Mouse (Mus musculus) heart, embryonic 15.5 days (tissue): Measurements from ENCODE around the gene Stx12. TPM values are rescaled to one million over a fixed set of nuclear protein-coding genes. Genes with fewer than 3 reads are reported as not detected.
A peak's percentile ranks its signal among the peaks of the same experiment; 100 is the strongest.
"Not testable (repeated sequence)": the region's sequence is repeated elsewhere in the genome, so short reads cannot be mapped to it uniquely, and the experiment has no call there.

Experiments
- ATAC-seq: fragments of 200-750 bp; cut with Nextera tagmentation; replicated peaks from 2 replicates; pipeline ENCODE4 v1.8.0; 2017; ENCODE audit warnings: low read depth, moderate TSS enrichment; ENCODE audit not compliant: insufficient number of reproducible peaks, insufficient read depth, low FRiP score
- H3K27ac ChIP-seq: fragments of 300-500 bp; sonication (generic); 2 replicates; pipeline ENCODE4 v1.5.1; 2015; ENCODE audit warnings: mild to moderate bottlenecking, inconsistent platforms
- H3K27me3 ChIP-seq: fragments of 300-500 bp; sonication (generic); 2 replicates; pipeline ENCODE4 v1.6.1; 2015; ENCODE audit warnings: inconsistent platforms
- H3K36me3 ChIP-seq: fragments of 300-500 bp; sonication (generic); 2 replicates; pipeline ENCODE4 v1.6.1; 2015; ENCODE audit warnings: mild to moderate bottlenecking, inconsistent platforms
- H3K4me1 ChIP-seq: fragments of 300-500 bp; sonication (generic); replicated peaks from 2 replicates; pipeline ENCODE4 v1.6.1; 2015; ENCODE audit warnings: inconsistent platforms
- H3K4me2 ChIP-seq: fragments of 300-500 bp; sonication (generic); 2 replicates; pipeline ENCODE4 v1.6.1; 2015; ENCODE audit warnings: inconsistent platforms, mild to moderate bottlenecking, moderate library complexity
- H3K4me3 ChIP-seq: fragments of 300-500 bp; sonication (generic); 2 replicates; pipeline ENCODE4 v1.5.1; 2015; ENCODE audit warnings: mild to moderate bottlenecking, inconsistent platforms
- H3K9ac ChIP-seq: fragments of 300-500 bp; sonication (generic); 2 replicates; pipeline ENCODE4 v1.6.1; 2015; ENCODE audit warnings: mild to moderate bottlenecking, inconsistent platforms
- H3K9me3 ChIP-seq: fragments of 300-500 bp; sonication (generic); replicated peaks from 2 replicates; pipeline ENCODE4 v1.6.1; 2016; ENCODE audit warnings: inconsistent platforms
- WGBS: fragments of 180-500 bp; shearing (Covaris S2); methylation state at CpG from one replicate; pipeline ENCODE4 v1.1.7; 2015; ENCODE audit warnings: mixed read lengths; 5-methylcytosine and 5-hydroxymethylcytosine counted together
- polyA plus RNA-seq: library from polyadenylated mRNA; unstranded; fragments of >200 nt; fragmentation: Nextera tagmentation; extraction: Ambion mirVana; gene quantifications from 2 replicates; pipeline ENCODE4 v1.2.1, GENCODE M21; 2015

Gene Stx12
- polyA plus RNA-seq: 51.9 and 52.0 TPM in 2 replicates

DNA sequence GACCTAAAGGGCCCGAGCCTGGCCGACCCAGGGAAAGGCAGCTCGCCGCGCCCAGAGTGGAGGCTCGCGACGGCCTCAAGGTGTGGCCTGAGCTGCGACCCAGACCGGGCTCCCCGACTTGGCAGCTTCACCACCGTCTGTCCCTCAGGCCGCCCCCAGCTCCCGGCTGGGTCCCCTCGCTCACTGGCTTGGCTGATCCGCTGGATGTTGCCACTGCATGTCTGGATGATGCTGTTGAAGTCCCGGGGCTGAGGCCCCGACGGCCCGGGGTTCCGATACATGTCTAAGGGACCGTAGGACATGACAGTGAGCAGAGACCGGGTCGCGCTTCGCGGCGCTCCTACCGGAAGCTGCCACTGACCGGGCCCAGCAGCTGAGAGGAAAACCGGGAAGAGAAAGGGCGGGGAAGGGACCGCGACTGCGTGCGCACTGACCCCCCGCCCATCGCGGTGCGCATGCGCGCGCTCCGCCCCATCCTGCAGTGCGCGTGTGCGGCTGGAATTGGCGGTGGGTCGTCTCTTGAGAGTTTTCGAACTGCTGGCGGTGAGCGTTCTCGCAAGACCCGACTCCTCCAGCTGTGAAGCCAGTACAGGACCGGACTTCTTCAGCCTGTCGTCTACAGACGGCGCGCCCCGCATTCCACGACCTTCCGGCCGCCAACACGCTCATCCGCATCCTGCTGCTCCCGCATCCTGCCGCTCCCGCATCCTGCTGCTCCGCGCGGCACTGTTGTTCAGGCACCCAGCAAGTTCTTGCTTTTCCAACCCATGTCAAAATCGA lies at the start of gene Stx12:
Gene Stx12 (minus strand): TSS at position 446 of the 780 bp plus-strand sequence.
- peak; percentile 92 for ATAC-seq
- WGBS: under 1% methylated on average over 72 of the region's 72 CpGs

DNA sequence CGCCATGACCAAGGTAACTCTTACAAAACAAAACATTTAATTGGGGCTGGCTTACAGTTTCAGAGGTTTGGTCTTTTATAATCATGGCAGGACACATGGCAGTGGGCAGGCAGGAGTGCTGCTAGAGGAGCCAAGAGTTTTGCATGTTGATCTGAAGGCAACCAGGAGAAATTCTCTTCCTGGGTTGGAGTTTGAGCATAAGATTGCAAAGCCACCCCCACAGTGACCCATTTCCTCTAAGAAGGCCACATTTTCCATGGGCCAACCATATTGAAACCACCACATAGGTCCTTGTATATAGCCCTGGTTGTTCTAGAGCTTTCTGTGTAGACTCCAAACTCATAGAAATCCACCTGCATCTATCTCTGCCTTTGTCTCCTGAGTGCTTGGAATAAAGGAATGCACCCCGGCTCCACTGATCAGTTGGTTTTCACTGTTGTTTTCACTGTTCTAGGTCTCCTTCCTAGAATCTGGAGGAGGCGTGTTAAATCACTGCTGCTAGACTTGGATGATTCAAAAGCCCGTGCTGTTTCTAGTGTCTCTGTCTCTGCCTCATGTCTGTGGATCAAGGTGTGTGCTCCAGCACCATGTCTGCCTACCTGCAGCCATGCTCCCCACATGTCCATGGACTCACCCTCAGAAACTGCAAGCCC lies 48.6 kb upstream of the Stx12 start:
- Histone ChIP-seq H3K36me3 (no peaks in the 10 kb centered on the region), H3K9ac (no peak overlapping the region), H3K27ac (no peak overlapping the region), H3K4me2 (no peak overlapping the region), H3K9me3 (no peaks in the 10 kb centered on the region), H3K4me1 (no peaks in the 10 kb centered on the region), H3K4me3 (no peak overlapping the region), H3K27me3 (no peaks in the 10 kb centered on the region)
- no peak for ATAC-seq
- WGBS: 71% methylated on average over 4 of the region's 4 CpGs

More for the DNA sequence above, at the start of gene Stx12:
- Histone ChIP-seq H3K27me3 (no peaks in the 10 kb centered on the region), H3K27ac (peak within 1 kb of the TSS; percentile 84), H3K4me1 (peaks cover 27% of the 10 kb centered on the region), H3K36me3 (peaks cover 7% of the 10 kb centered on the region), H3K4me2 (peak within 1 kb of the TSS; percentile 95), H3K4me3 (peak within 1 kb of the TSS; percentile 86), H3K9ac (peak within 1 kb of the TSS; percentile 90), H3K9me3 (no peaks in the 10 kb centered on the region)

DNA sequence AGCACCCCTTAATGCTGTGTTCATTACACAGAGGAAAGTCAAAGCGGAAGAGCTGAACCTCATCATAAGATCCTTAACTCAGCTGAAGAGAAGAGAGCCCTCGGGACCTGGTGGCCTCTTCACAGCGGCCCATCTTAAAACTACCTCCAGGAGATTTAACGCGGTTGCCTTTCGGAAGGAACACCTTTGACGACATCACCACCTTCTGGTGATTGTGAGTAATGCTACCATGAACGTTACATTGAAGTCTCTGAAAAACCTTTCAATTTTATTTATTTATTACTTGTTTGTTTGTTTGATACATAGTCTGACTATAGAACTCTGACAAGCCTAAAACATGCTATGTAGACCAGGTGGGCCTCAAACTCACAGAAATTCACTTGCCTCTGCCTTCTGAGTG lies 46.5 kb upstream of the Stx12 start:
- no peak for ATAC-seq
- no peaks in the 10 kb centered on the region for H3K4me1 ChIP-seq
- no peaks in the 10 kb centered on the region for H3K27me3 ChIP-seq
- H3K4me3 ChIP-seq: no peak overlapping the region
- H3K36me3 ChIP-seq: no peaks in the 10 kb centered on the region
- no peaks in the 10 kb centered on the region for H3K9me3 ChIP-seq
- 13% methylated on average over 8 of the region's 8 CpGs for WGBS
- no peak overlapping the region for H3K4me2 ChIP-seq
- H3K9ac ChIP-seq: no peak overlapping the region
- H3K27ac ChIP-seq: no peak overlapping the region

DNA sequence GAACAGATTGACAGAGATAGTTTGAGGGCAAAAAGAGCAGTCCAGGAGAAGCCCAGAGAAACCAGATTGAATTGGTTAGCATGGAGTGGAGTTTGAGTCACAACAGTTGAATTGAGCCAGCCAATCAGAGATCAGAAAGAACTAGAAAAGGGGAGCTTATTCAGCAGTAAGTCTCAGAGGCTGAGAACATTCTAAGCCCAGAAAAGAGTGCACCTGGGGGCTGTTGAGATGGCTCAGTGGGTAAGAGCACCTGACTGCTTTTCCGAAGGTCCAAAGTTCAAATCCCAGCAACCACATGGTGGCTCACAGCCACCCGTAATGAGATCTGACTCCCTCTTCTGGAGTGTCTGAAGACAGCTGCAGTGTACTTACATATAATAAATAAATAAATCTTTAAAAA lies 42.2 kb upstream of the Stx12 start:
- H3K4me1 ChIP-seq: not testable (repeated sequence)

DNA sequence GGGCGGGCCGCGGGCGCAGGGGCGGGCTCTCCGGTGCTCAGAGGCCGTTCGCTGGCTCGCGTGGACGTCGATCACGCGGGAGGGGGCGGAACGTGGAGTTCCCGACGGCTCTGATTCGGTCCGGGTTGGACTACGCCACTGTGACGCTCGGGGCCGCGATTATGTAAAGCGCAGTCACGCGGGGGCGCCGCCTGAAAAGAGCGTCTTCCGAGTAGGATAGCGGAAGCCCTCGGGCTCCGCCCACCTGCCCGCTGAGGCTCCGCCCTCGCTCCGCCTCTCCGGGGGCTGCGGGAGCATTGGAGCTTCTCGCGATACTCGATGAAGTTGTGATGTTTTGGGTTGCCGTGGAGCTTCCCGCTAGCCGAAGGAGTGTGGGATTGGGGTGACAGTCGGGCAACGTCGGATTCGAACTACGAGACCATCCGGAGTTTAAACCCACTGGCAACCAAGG lies 38.3 kb upstream of the Stx12 start, which contains the start of gene Fam76a:
Gene Fam76a (minus strand): TSS at position 1 of the 451 bp plus-strand sequence.
- peak within 1 kb of the TSS; percentile 76 for H3K4me2 ChIP-seq
- peak within 1 kb of the TSS; percentile 87 for H3K27ac ChIP-seq
- H3K36me3 ChIP-seq: no peaks in the 10 kb centered on the region; the same call in 1 of the 2 replicates
- peak; percentile 98 for ATAC-seq
- peak within 1 kb of the TSS; percentile 95 for H3K9ac ChIP-seq
- H3K4me1 ChIP-seq: peaks cover 11% of the 10 kb centered on the region
- no peaks in the 10 kb centered on the region for H3K27me3 ChIP-seq
- peak within 1 kb of the TSS; percentile 94 for H3K4me3 ChIP-seq
- H3K9me3 ChIP-seq: no peaks in the 10 kb centered on the region
- under 1% methylated on average over 51 of the region's 53 CpGs for WGBS

More for the DNA sequence above, 42.2 kb upstream of the Stx12 start:
- H3K9ac ChIP-seq, H3K27me3 ChIP-seq, H3K27ac ChIP-seq, H3K4me2 ChIP-seq, H3K9me3 ChIP-seq, H3K36me3 ChIP-seq, H3K4me3 ChIP-seq, ATAC-seq: not testable (repeated sequence)
- WGBS: 68% methylated on average over 2 of the region's 2 CpGs

DNA sequence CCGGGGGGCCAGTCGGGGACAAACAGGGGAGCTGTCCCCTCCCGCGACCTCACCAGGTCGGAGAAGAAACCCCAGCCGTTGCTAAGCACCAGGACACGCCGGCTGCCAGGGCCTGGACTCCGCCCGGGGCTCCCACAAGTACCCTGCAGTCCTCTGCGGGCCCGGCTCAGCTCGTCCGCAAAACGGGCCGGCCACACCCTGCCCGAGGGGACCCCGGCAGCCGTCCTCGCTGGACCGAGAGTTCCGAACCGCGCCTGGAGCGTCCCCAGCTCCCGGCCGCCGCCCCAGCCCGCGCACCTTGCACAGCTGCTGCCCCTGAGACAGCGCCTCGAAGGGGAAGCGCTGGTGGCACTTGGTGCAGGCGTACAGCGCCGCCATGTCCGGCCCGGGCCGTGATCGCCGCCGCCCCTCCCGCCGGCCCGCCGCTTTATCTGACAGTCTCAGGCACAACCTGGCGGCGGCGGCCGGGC lies 37.8 kb upstream of the Stx12 start:
- Histone ChIP-seq H3K27ac (peak overlapping the region; percentile 87), H3K4me1 (peaks cover 11% of the 10 kb centered on the region), H3K36me3 (peaks cover 2% of the 10 kb centered on the region; the same call in 1 of the 2 replicates), H3K27me3 (no peaks in the 10 kb centered on the region), H3K4me3 (peak overlapping the region; percentile 94), H3K4me2 (peak overlapping the region; percentile 75), H3K9ac (peak overlapping the region; percentile 95), H3K9me3 (no peaks in the 10 kb centered on the region)
- WGBS: under 1% methylated on average over 38 of the region's 50 CpGs
- ATAC-seq: peak; percentile 37

DNA sequence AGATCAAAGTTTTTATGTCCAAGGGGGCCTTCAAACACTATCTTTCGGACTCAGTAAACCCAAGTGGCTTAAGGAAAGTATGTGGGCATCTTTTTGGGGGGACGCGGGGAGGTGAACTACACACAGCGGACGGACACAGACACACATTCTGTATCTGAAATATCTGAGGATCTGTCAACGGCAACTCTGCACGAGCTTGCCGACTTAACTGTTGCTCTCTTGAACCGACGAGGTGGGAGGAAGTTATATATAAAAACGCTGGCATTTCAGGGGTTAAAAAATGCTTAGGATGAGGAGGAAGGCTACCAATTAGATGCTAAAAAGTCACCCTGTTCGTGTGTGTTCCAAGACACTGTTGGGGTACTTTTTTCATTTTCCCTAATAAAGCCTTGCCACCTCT lies 37.2 kb upstream of the Stx12 start:
- Histone ChIP-seq H3K36me3 (peaks cover 5% of the 10 kb centered on the region; the same call in 1 of the 2 replicates), H3K27ac (no peak overlapping the region)
- 32% methylated on average over 12 of the region's 12 CpGs for WGBS

DNA sequence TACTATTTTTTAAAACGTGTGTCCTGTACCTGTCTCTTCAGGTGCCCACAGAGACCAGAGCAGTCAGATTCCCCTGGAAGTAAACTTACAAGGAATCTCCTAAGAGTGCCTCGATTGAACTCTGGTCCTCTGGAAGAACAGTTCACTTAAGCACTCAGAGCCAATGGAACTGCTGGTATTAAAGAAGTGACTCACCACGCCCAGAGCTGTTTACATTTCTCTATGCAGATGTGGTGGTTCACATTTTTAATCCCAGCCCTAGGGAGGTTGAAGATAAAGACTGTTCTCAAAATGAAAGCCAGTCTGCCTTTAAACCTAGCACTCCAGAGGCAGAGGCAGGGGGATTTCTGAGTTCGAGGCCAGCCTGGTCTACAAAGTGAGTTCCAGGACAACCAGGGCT lies 35.9 kb upstream of the Stx12 start:
- Histone ChIP-seq H3K4me2 (no peak overlapping the region), H3K27me3 (no peaks in the 10 kb centered on the region), H3K4me3 (no peak overlapping the region), H3K27ac (no peak overlapping the region), H3K9ac (no peak overlapping the region), H3K9me3 (no peaks in the 10 kb centered on the region), H3K4me1 (peaks cover 11% of the 10 kb centered on the region), H3K36me3 (peaks cover 15% of the 10 kb centered on the region)
- 82% methylated on average over 4 of the region's 4 CpGs for WGBS
- no peak for ATAC-seq

More for the DNA sequence above, 37.2 kb upstream of the Stx12 start:
- Histone ChIP-seq H3K9me3 (no peaks in the 10 kb centered on the region), H3K4me2 (peak overlapping the region; percentile 75), H3K4me3 (peak overlapping the region; percentile 94), H3K27me3 (no peaks in the 10 kb centered on the region), H3K4me1 (peaks cover 11% of the 10 kb centered on the region), H3K9ac (peak overlapping the region; percentile 95)
- ATAC-seq: no peak

DNA sequence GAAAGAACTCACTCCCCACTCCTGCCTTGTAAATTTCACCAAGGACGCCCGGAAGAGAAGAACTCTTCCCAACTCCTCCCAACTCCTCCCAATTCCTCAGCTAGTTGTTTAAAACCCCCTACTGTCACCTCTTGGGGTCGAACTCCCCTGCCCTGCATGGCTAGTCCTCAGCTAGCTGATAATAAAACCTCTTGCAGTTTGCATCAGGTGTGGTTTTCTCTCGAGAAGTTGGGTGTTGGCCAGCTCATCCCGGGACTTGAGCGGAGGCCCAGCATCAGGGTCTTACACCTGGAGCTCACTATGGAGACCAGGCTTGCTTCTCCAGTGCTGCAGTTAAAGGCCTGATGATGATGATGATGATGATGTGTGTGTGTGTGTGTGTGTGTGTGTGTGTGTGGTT lies 34.2 kb upstream of the Stx12 start:
- WGBS: 75% methylated on average over 6 of the region's 6 CpGs
- not testable (repeated sequence) for H3K9ac ChIP-seq, H3K9me3 ChIP-seq, ATAC-seq, H3K27me3 ChIP-seq, H3K4me3 ChIP-seq, H3K4me2 ChIP-seq, H3K27ac ChIP-seq
- Histone ChIP-seq H3K4me1 (peaks cover 10% of the 10 kb centered on the region), H3K36me3 (peaks cover 29% of the 10 kb centered on the region)

DNA sequence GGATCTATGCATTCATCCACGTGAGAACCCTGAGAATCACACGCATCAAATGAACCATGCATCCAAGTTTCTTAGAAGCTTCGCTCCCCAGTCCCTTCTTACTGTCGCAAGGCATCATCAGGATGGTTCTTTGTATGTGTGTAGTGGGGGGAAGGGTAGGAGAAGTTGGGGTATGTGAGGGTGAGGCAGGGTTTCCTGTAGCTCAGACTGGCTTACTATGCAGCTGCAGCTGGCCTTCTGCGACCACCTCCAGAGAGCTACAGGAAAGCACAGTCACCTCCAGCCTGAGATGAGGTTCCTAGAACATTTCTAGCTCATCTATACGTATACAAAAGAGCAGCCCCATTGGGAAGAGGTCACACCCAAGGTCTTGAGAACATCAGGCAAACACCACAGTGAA lies 27.8 kb upstream of the Stx12 start:
- H3K4me3 ChIP-seq: no peak overlapping the region
- WGBS: 84% methylated on average over 6 of the region's 6 CpGs
- ATAC-seq: no peak
- no peak overlapping the region for H3K9ac ChIP-seq
- no peaks in the 10 kb centered on the region for H3K4me1 ChIP-seq
- H3K9me3 ChIP-seq: no peaks in the 10 kb centered on the region
- no peak overlapping the region for H3K27ac ChIP-seq
- H3K4me2 ChIP-seq: no peak overlapping the region
- no peaks in the 10 kb centered on the region for H3K27me3 ChIP-seq
- peaks cover 80% of the 10 kb centered on the region for H3K36me3 ChIP-seq

DNA sequence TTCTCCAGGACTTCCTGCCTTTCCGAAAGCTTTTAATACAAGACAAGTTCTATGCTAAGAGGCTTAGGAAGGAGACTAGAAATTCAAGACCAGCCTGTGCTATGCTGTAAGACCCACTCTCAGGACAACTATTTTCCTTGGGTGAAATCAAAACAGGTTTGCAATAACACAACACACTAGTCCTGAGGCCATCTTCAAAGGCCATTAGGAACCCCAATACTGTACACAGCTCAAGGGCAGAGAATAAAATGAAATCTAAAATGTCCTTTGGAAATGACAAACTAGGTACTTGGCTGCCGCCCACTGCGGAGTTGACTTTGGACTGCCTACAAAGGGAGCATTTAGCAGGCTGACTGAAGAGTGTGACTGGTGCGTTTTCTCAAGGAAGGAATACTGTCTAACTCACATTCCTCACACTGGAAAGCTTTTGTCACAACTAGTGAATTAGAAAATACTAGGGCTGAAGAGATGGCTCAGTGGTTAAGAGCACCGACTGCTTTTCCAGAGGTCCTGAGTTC lies 21.6 kb upstream of the Stx12 start:
- Histone ChIP-seq H3K9ac (no peak overlapping the region), H3K9me3 (no peaks in the 10 kb centered on the region), H3K27me3 (no peaks in the 10 kb centered on the region), H3K27ac (0 out of 2 replicates have a peak overlapping the region, but pooled peaks have one; percentile 31), H3K36me3 (peaks cover 42% of the 10 kb centered on the region), H3K4me3 (no peak overlapping the region), H3K4me1 (peaks cover 12% of the 10 kb centered on the region; the same call in 1 of the 2 replicates), H3K4me2 (no peak overlapping the region)
- ATAC-seq: no peak
- 79% methylated on average over 5 of the region's 5 CpGs for WGBS
